Mouse (Mus musculus): Measurements from ENCODE around the gene Eml6. TPM values are rescaled to one million over a fixed set of nuclear protein-coding genes. Genes with fewer than 3 reads are reported as not detected.

Eml6 gene
- polyA plus RNA-seq, 1 experiment from 2014 or later, result 4.4 TPM

GRCm38 (mm10) chr11:29693576-29694410 is 332.0 kb downstream of the Eml6 start:
- no peaks in the 10 kb centered on the region for H3K9me3 ChIP-seq
- H3K4me2 ChIP-seq, result peak overlapping the region; percentile 71
- H3K36me3 ChIP-seq, result no peaks in the 10 kb centered on the region
- H3K4me1 ChIP-seq (replicated peaks), result peaks cover 20% of the 10 kb centered on the region
- peak overlapping the region; percentile 98 for H3K27ac ChIP-seq
- peak overlapping the region; percentile 99 for H3K9ac ChIP-seq
- no peaks in the 10 kb centered on the region for H3K27me3 ChIP-seq
- peak; percentile 90 for ATAC-seq (ENCODE audit: low FRiP score)
- peak overlapping the region; percentile 85 for H3K4me3 ChIP-seq
- WGBS, result 0% methylated on average over 33 of the region's 53 CpGs

Other genes with a start within 250 kb of the Eml6 start
- 0.32 and 0.58 TPM in 2 replicates for gene 4931440F15Rik, start 200.4 kb downstream of the Eml6 start, polyA plus RNA-seq (2015; fragmentation: Nextera tagmentation; extraction: Ambion mirVana)
- 154 and 156 TPM in 2 replicates for gene Sptbn1, start 242.1 kb upstream of the Eml6 start, polyA plus RNA-seq (2015; fragmentation: Nextera tagmentation; extraction: Ambion mirVana)